Mouse (Mus musculus): Measurements from ENCODE around the gene Gm47289. TPM values are rescaled to one million over a fixed set of nuclear protein-coding genes. Genes with fewer than 3 reads are reported as not detected.
A peak's percentile ranks its signal among the peaks of the same experiment; 100 is the strongest.

Gm47289 gene
- total RNA-seq (2014; rRNA removed): not detected in 2 replicates
- polyA plus RNA-seq (2015; fragmentation: Nextera tagmentation; extraction: Ambion mirVana): not detected in 2 replicates

- no peak for ATAC-seq (ENCODE audit: low FRiP score)
- H3K27ac ChIP-seq (ENCODE audit: low read depth, low read length): no peak within 1 kb of the TSS
- H3K9ac ChIP-seq (replicated peaks; ENCODE audit: low read length, poor library complexity, severe bottlenecking): no peak within 1 kb of the TSS
- H3K36me3 ChIP-seq (ENCODE audit: insufficient read depth, low read length): no peaks in the 10 kb centered on the region
- H3K4me1 ChIP-seq (ENCODE audit: insufficient read depth, low read length): no peaks in the 10 kb centered on the region
- no peak for TF ChIP-seq CTCF (IDR thresholded peaks at IDR 0.05)
- no peaks in the 10 kb centered on the region for H3K9me3 ChIP-seq (ENCODE audit: low read length)
- WGBS: 65% methylated on average over 4 of the region's 4 CpGs
- no peak within 1 kb of the TSS for H3K4me3 ChIP-seq (ENCODE audit: low read depth, low read length)
- no peak for DNase-seq (ENCODE audit: low spot score)
- H3K4me2 ChIP-seq (ENCODE audit: low read depth, low read length, poor library complexity, severe bottlenecking): no peak within 1 kb of the TSS
- H3K27me3 ChIP-seq (ENCODE audit: insufficient read depth, low read length): peaks cover 12% of the 10 kb centered on the region; the same call in 1 of the 2 replicates
These were observed at the start of gene Gm47289 for GRCm38 (mm10) chr9:119158861-119159260. TSS of gene Gm47289 (plus strand) at chr9:119159161.

GRCm38 (mm10) chr9:119109685-119110353 lies 49.1 kb upstream of the Gm47289 start:
- no peak for ATAC-seq (ENCODE audit: low FRiP score)
- TF ChIP-seq CTCF (IDR thresholded peaks at IDR 0.05): no peak

DNA sequence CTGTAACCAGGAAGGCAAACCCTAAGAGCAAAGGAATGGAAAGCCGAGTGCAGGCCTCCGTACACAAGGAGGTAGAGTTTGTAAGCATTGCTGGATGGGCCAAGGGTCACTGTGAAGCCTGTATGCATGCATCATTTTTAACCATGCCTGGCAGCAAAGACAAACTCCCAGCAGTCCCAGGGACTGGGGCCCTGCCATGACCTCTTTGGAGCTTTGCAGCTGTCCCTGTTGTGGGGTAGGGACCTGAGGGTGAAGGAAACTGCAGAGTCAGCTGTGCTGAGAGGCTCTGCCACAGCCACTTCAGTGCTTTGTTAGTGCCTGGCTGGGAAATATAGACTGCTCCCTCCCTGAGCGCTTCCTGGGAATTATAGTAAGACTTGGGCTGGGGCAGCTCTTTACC lies 48.3 kb upstream of the Gm47289 start:
- H3K9ac ChIP-seq (replicated peaks; ENCODE audit: low read length, poor library complexity, severe bottlenecking): no peak overlapping the region
- WGBS: 69% methylated on average over 3 of the region's 3 CpGs
- no peak overlapping the region for H3K27ac ChIP-seq (ENCODE audit: low read depth, low read length)
- no peaks in the 10 kb centered on the region for H3K4me1 ChIP-seq (ENCODE audit: insufficient read depth, low read length)
- ATAC-seq (ENCODE audit: low FRiP score): no peak
- H3K4me2 ChIP-seq (ENCODE audit: low read depth, low read length, poor library complexity, severe bottlenecking): no peak overlapping the region
- H3K9me3 ChIP-seq (ENCODE audit: low read length): no peaks in the 10 kb centered on the region
- TF ChIP-seq CTCF (IDR thresholded peaks at IDR 0.05): no peak
- H3K36me3 ChIP-seq (ENCODE audit: insufficient read depth, low read length): no peaks in the 10 kb centered on the region
- no peaks in the 10 kb centered on the region for H3K27me3 ChIP-seq (ENCODE audit: insufficient read depth, low read length)
- no peak for DNase-seq (ENCODE audit: low spot score)
- no peak overlapping the region for H3K4me3 ChIP-seq (ENCODE audit: low read depth, low read length)

More at GRCm38 (mm10) chr9:119109685-119110353, 49.1 kb upstream of the Gm47289 start:
- H3K4me2 ChIP-seq (ENCODE audit: low read depth, low read length, poor library complexity, severe bottlenecking): no peak overlapping the region
- H3K4me3 ChIP-seq (ENCODE audit: low read depth, low read length): no peak overlapping the region
- no peaks in the 10 kb centered on the region for H3K4me1 ChIP-seq (ENCODE audit: insufficient read depth, low read length)
- H3K9me3 ChIP-seq (ENCODE audit: low read length): no peaks in the 10 kb centered on the region
- 54% methylated on average over 12 of the region's 12 CpGs for WGBS
- no peak for DNase-seq (ENCODE audit: low spot score)
- no peaks in the 10 kb centered on the region for H3K36me3 ChIP-seq (ENCODE audit: insufficient read depth, low read length)
- no peak overlapping the region for H3K27ac ChIP-seq (ENCODE audit: low read depth, low read length)
- H3K9ac ChIP-seq (replicated peaks; ENCODE audit: low read length, poor library complexity, severe bottlenecking): no peak overlapping the region
- no peaks in the 10 kb centered on the region for H3K27me3 ChIP-seq (ENCODE audit: insufficient read depth, low read length)

GRCm38 (mm10) chr9:119114911-119115310 lies 44.0 kb upstream of the Gm47289 start:
- Histone ChIP-seq H3K4me3 (ENCODE audit: low read depth, low read length) (no peak overlapping the region), H3K27me3 (ENCODE audit: insufficient read depth, low read length) (no peaks in the 10 kb centered on the region), H3K4me1 (ENCODE audit: insufficient read depth, low read length) (no peaks in the 10 kb centered on the region), H3K9ac (replicated peaks; ENCODE audit: low read length, poor library complexity, severe bottlenecking) (no peak overlapping the region), H3K27ac (ENCODE audit: low read depth, low read length) (no peak overlapping the region), H3K36me3 (ENCODE audit: insufficient read depth, low read length) (no peaks in the 10 kb centered on the region), H3K9me3 (ENCODE audit: low read length) (no peaks in the 10 kb centered on the region), H3K4me2 (ENCODE audit: low read depth, low read length, poor library complexity, severe bottlenecking) (no peak overlapping the region)
- DNase-seq (ENCODE audit: low spot score): no peak
- no peak for ATAC-seq (ENCODE audit: low FRiP score)
- 91% methylated on average over 17 of the region's 17 CpGs for WGBS
- no peak for TF ChIP-seq CTCF (IDR thresholded peaks at IDR 0.05)

- ATAC-seq (ENCODE audit: low FRiP score): no peak
- Histone ChIP-seq H3K4me3 (ENCODE audit: low read depth, low read length) (no peak overlapping the region), H3K27me3 (ENCODE audit: insufficient read depth, low read length) (no peaks in the 10 kb centered on the region), H3K36me3 (ENCODE audit: insufficient read depth, low read length) (no peaks in the 10 kb centered on the region), H3K4me1 (ENCODE audit: insufficient read depth, low read length) (no peaks in the 10 kb centered on the region), H3K27ac (ENCODE audit: low read depth, low read length) (no peak overlapping the region), H3K9ac (replicated peaks; ENCODE audit: low read length, poor library complexity, severe bottlenecking) (no peak overlapping the region), H3K4me2 (ENCODE audit: low read depth, low read length, poor library complexity, severe bottlenecking) (no peak overlapping the region), H3K9me3 (ENCODE audit: low read length) (no peaks in the 10 kb centered on the region)
- 82% methylated on average over 19 of the region's 19 CpGs for WGBS
- DNase-seq (ENCODE audit: low spot score): peak; percentile 19
- TF ChIP-seq CTCF (IDR thresholded peaks at IDR 0.05): no peak
These were observed 39.4 kb upstream of the Gm47289 start for GRCm38 (mm10) chr9:119119409-119120167.

DNA sequence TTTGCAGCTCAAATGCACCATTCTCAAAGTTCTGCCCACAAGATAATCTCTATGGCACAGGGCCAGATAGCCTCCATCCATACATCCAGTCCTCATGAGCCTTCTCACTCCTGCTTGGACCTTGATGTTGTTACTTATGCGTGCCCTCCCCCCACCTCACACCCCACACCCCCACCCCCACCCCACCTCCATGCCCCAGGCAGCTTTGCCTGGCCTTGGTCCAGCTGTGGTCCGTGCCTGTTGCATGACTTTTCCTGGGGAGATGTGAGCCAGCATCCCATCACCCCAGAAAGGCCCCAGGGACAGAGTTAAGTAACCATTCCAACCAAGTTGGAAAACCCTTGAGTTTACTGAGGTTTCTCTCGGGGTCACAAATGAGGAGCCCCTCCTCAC lies 38.8 kb upstream of the Gm47289 start:
- 70% methylated on average over 3 of the region's 3 CpGs for WGBS
- ATAC-seq (ENCODE audit: low FRiP score) (no peak), DNase-seq (ENCODE audit: low spot score) (no peak)
- Histone ChIP-seq H3K4me2 (ENCODE audit: low read depth, low read length, poor library complexity, severe bottlenecking) (no peak overlapping the region), H3K9ac (replicated peaks; ENCODE audit: low read length, poor library complexity, severe bottlenecking) (no peak overlapping the region), H3K27me3 (ENCODE audit: insufficient read depth, low read length) (no peaks in the 10 kb centered on the region), H3K4me3 (ENCODE audit: low read depth, low read length) (no peak overlapping the region), H3K36me3 (ENCODE audit: insufficient read depth, low read length) (no peaks in the 10 kb centered on the region), H3K9me3 (ENCODE audit: low read length) (no peaks in the 10 kb centered on the region), H3K4me1 (ENCODE audit: insufficient read depth, low read length) (no peaks in the 10 kb centered on the region), H3K27ac (ENCODE audit: low read depth, low read length) (no peak overlapping the region)
- TF ChIP-seq CTCF (IDR thresholded peaks at IDR 0.05): no peak

Measured in midbrain, postnatal 0 days (tissue).